Mouse (Mus musculus): Measurements from ENCODE around the gene Trim69. TPM values are rescaled to one million over a fixed set of nuclear protein-coding genes. Genes with fewer than 3 reads are reported as not detected.
A peak's percentile ranks its signal among the peaks of the same experiment; 100 is the strongest.

The Trim69 gene
- polyA plus RNA-seq (2012; rRNA removed) = 0.11 TPM in 1 of 2 replicates, not detected in the other

GRCm38 (mm10) chr2:122160680-122161079 is at the start of gene Trim69:
Trim69 (plus strand) TSS chr2:122160700.
- Histone ChIP-seq H3K27ac (ENCODE audit: insufficient read depth, low read length) (no peak within 1 kb of the TSS), H3K4me3 (ENCODE audit: insufficient read depth, low read length) (no peak within 1 kb of the TSS), H3K4me1 (ENCODE audit: control insufficient read depth, insufficient read depth, low read length) (peaks cover 2% of the 10 kb centered on the region; the same call in 1 of the 2 replicates)
- TF ChIP-seq CTCF (IDR thresholded peaks at IDR 0.05; ENCODE audit: extremely low read depth, insufficient read depth, low read length) (peak; percentile 71), POLR2A (IDR thresholded peaks at IDR 0.05; ENCODE audit: extremely low read depth, insufficient read depth, low read length) (no peak)

- TF ChIP-seq CTCF (IDR thresholded peaks at IDR 0.05; ENCODE audit: extremely low read depth, insufficient read depth, low read length) = no peak
- TF ChIP-seq POLR2A (IDR thresholded peaks at IDR 0.05; ENCODE audit: extremely low read depth, insufficient read depth, low read length) = no peak
- Histone ChIP-seq H3K4me1 (ENCODE audit: control insufficient read depth, insufficient read depth, low read length) (peaks cover 5% of the 10 kb centered on the region), H3K4me3 (ENCODE audit: insufficient read depth, low read length) (peak overlapping the region; percentile 63; the same call in 1 of the 2 replicates), H3K27ac (ENCODE audit: insufficient read depth, low read length) (no peak overlapping the region)
Measured at GRCm38 (mm10) chr2:122116888-122117287, 43.6 kb upstream of the Trim69 start.

GRCm38 (mm10) chr2:122117961-122118958 is 42.2 kb upstream of the Trim69 start, which contains the start of gene Spg11:
Spg11 (minus strand) TSS chr2:122118386.
- H3K27ac ChIP-seq (ENCODE audit: insufficient read depth, low read length) = peak within 1 kb of the TSS; percentile 70
- TF ChIP-seq POLR2A (IDR thresholded peaks at IDR 0.05; ENCODE audit: extremely low read depth, insufficient read depth, low read length) (peak; percentile 92), CTCF (IDR thresholded peaks at IDR 0.05; ENCODE audit: extremely low read depth, insufficient read depth, low read length) (no peak)
- H3K4me1 ChIP-seq (ENCODE audit: control insufficient read depth, insufficient read depth, low read length) = peaks cover 5% of the 10 kb centered on the region
- peak within 1 kb of the TSS; percentile 63 for H3K4me3 ChIP-seq (ENCODE audit: insufficient read depth, low read length)

- TF ChIP-seq CTCF (IDR thresholded peaks at IDR 0.05; ENCODE audit: extremely low read depth, insufficient read depth, low read length) (no peak), POLR2A (IDR thresholded peaks at IDR 0.05; ENCODE audit: extremely low read depth, insufficient read depth, low read length) (no peak)
- H3K4me3 ChIP-seq (ENCODE audit: insufficient read depth, low read length) = no peak overlapping the region
- no peaks in the 10 kb centered on the region for H3K4me1 ChIP-seq (ENCODE audit: control insufficient read depth, insufficient read depth, low read length)
- H3K27ac ChIP-seq (ENCODE audit: insufficient read depth, low read length) = no peak overlapping the region
Measured at GRCm38 (mm10) chr2:122125680-122126572, 34.6 kb upstream of the Trim69 start.

GRCm38 (mm10) chr2:122126765-122127347 is 33.6 kb upstream of the Trim69 start:
- TF ChIP-seq CTCF (IDR thresholded peaks at IDR 0.05; ENCODE audit: extremely low read depth, insufficient read depth, low read length) = no peak
- Histone ChIP-seq H3K27ac (ENCODE audit: insufficient read depth, low read length) (no peak overlapping the region), H3K4me3 (ENCODE audit: insufficient read depth, low read length) (no peak overlapping the region), H3K4me1 (ENCODE audit: control insufficient read depth, insufficient read depth, low read length) (no peaks in the 10 kb centered on the region)

- Histone ChIP-seq H3K27ac (ENCODE audit: insufficient read depth, low read length) (no peak overlapping the region), H3K4me3 (ENCODE audit: insufficient read depth, low read length) (no peak overlapping the region), H3K4me1 (ENCODE audit: control insufficient read depth, insufficient read depth, low read length) (no peaks in the 10 kb centered on the region)
- no peak for TF ChIP-seq POLR2A (IDR thresholded peaks at IDR 0.05; ENCODE audit: extremely low read depth, insufficient read depth, low read length)
Measured at GRCm38 (mm10) chr2:122127635-122128034, 32.9 kb upstream of the Trim69 start.

GRCm38 (mm10) chr2:122132078-122132477 is 28.4 kb upstream of the Trim69 start:
- no peak overlapping the region for H3K27ac ChIP-seq (ENCODE audit: insufficient read depth, low read length)
- H3K4me1 ChIP-seq (ENCODE audit: control insufficient read depth, insufficient read depth, low read length) = no peaks in the 10 kb centered on the region
- TF ChIP-seq POLR2A (IDR thresholded peaks at IDR 0.05; ENCODE audit: extremely low read depth, insufficient read depth, low read length) = no peak
- no peak for TF ChIP-seq CTCF (IDR thresholded peaks at IDR 0.05; ENCODE audit: extremely low read depth, insufficient read depth, low read length)
- no peak overlapping the region for H3K4me3 ChIP-seq (ENCODE audit: insufficient read depth, low read length)

- Histone ChIP-seq H3K4me3 (ENCODE audit: insufficient read depth, low read length) (no peak overlapping the region), H3K4me1 (ENCODE audit: control insufficient read depth, insufficient read depth, low read length) (no peaks in the 10 kb centered on the region), H3K27ac (ENCODE audit: insufficient read depth, low read length) (no peak overlapping the region)
- TF ChIP-seq CTCF (IDR thresholded peaks at IDR 0.05; ENCODE audit: extremely low read depth, insufficient read depth, low read length) = no peak
- no peak for TF ChIP-seq POLR2A (IDR thresholded peaks at IDR 0.05; ENCODE audit: extremely low read depth, insufficient read depth, low read length)
Measured at GRCm38 (mm10) chr2:122132618-122133017, 27.9 kb upstream of the Trim69 start.

- Histone ChIP-seq H3K4me3 (ENCODE audit: insufficient read depth, low read length) (no peak overlapping the region), H3K4me1 (ENCODE audit: control insufficient read depth, insufficient read depth, low read length) (no peaks in the 10 kb centered on the region), H3K27ac (ENCODE audit: insufficient read depth, low read length) (no peak overlapping the region)
- TF ChIP-seq POLR2A (IDR thresholded peaks at IDR 0.05; ENCODE audit: extremely low read depth, insufficient read depth, low read length) = no peak
- TF ChIP-seq CTCF (IDR thresholded peaks at IDR 0.05; ENCODE audit: extremely low read depth, insufficient read depth, low read length) = no peak
Measured at GRCm38 (mm10) chr2:122137839-122138465, 22.5 kb upstream of the Trim69 start.
